Mouse (Mus musculus) CH12.LX (cell line): ENCODE results near the gene Ap1g2. TPM values are rescaled to one million over a fixed set of nuclear protein-coding genes. Genes with fewer than 3 reads are reported as not detected.

Experiments used
- DNase-seq: peaks from one replicate; pipeline ENCODE4 v3.0.0-alpha.2; 2013; ENCODE audit errors: extremely low read depth
- H3K27ac ChIP-seq: 2 replicates; pipeline ENCODE4 v1.5.1; 2012; ENCODE audit warnings: low read depth, mild to moderate bottlenecking, control low read depth, moderate library complexity; ENCODE audit not compliant: insufficient read depth
- H3K27me3 ChIP-seq: replicated peaks from 2 replicates; pipeline ENCODE3; 2012; ENCODE audit warnings: inconsistent platforms
- H3K36me3 ChIP-seq, 2 experiments: replicated peaks in 1 of 2; 2 replicates each; pipeline versions ENCODE3 to v1.6.1; 2012; ENCODE audit warnings: inconsistent platforms in 1 of 2, low read length in 1 of 2, mild to moderate bottlenecking in 1 of 2, mixed read lengths in 1 of 2, moderate library complexity in 1 of 2; ENCODE audit not compliant: control insufficient read depth in 1 of 2, insufficient read depth in 1 of 2
- H3K4me1 ChIP-seq, 2 experiments: 2 replicates each; pipeline ENCODE4 v1.6.1; 2012; ENCODE audit warnings: inconsistent platforms in 1 of 2, moderate library complexity in 1 of 2; ENCODE audit not compliant: insufficient read depth in 2 of 2, control insufficient read depth in 1 of 2
- H3K4me2 ChIP-seq: 2 replicates; pipeline ENCODE4 v1.6.1; 2012; ENCODE audit warnings: low read depth, mild to moderate bottlenecking, control low read depth; ENCODE audit not compliant: poor library complexity, insufficient read depth, severe bottlenecking
- H3K4me3 ChIP-seq, 3 experiments: fragments of 150-350 bp in 1 of 3; sonication (generic) in 1 of 3; replicated peaks in 1 of 3; 2 replicates each; pipeline versions ENCODE3 to v1.5.1; 2011 to 2012; ENCODE audit warnings: low read depth in 2 of 3, low read length in 2 of 3, mild to moderate bottlenecking in 2 of 3, moderate library complexity in 2 of 3, control low read depth in 1 of 3, improper control_type of control experiment in 1 of 3, inconsistent platforms in 1 of 3, mixed read lengths in 1 of 3; ENCODE audit not compliant: poor library complexity in 1 of 3
- H3K79me2 ChIP-seq: replicated peaks from 2 replicates; pipeline ENCODE4 v1.6.1; 2012; ENCODE audit warnings: mild to moderate bottlenecking, moderate library complexity; ENCODE audit not compliant: control insufficient read depth, poor library complexity, insufficient read depth, severe bottlenecking; ENCODE audit errors: extremely low read depth
- H3K9ac ChIP-seq: 2 replicates; pipeline ENCODE4 v1.6.1; 2012; ENCODE audit warnings: low read depth, mild to moderate bottlenecking, control low read depth, moderate library complexity; ENCODE audit not compliant: insufficient read depth
- H3K9me3 ChIP-seq: replicated peaks from 2 replicates; pipeline ENCODE3; 2012; ENCODE audit warnings: low read length, inconsistent platforms, mixed read lengths
- CHD1 ChIP-seq: IDR thresholded peaks from 2 replicates; pipeline ENCODE4 v1.6.1; 2012; ENCODE audit warnings: low read depth, low read length, improper control_type of control experiment, inconsistent platforms
- CHD2 ChIP-seq: IDR thresholded peaks from 2 replicates; pipeline ENCODE4 v1.6.1; 2011; ENCODE audit warnings: low read length, improper control_type of control experiment
- CTCF ChIP-seq, 2 experiments: IDR thresholded peaks in 1 of 2; conservative IDR thresholded peaks in 1 of 2; 2 replicates each; pipeline ENCODE4 v1.5.1; 2011 to 2012; ENCODE audit warnings: low read depth in 2 of 2, low read length in 2 of 2, improper control_type of control experiment in 1 of 2, inconsistent platforms in 1 of 2, mild to moderate bottlenecking in 1 of 2, moderate library complexity in 1 of 2
- E2F4 ChIP-seq: IDR thresholded peaks from 2 replicates; pipeline ENCODE4 v1.6.1; 2011; ENCODE audit warnings: low read depth, low read length, improper control_type of control experiment; ENCODE audit not compliant: insufficient replicate concordance
- ELF1 ChIP-seq: IDR thresholded peaks from 2 replicates; pipeline ENCODE4 v1.6.1; 2014; ENCODE audit warnings: low read depth, mild to moderate bottlenecking, inconsistent platforms, low read length, improper control_type of control experiment
- HCFC1 ChIP-seq: IDR thresholded peaks from 2 replicates; pipeline ENCODE4 v1.6.1; 2012; ENCODE audit warnings: low read depth, mild to moderate bottlenecking, inconsistent platforms, low read length, improper control_type of control experiment
- IRF4 ChIP-seq: IDR thresholded peaks from 2 replicates; pipeline ENCODE4 v1.6.1; 2014; ENCODE audit warnings: low read depth, mild to moderate bottlenecking, inconsistent platforms, low read length, improper control_type of control experiment
- MXI1 ChIP-seq: IDR thresholded peaks from 2 replicates; pipeline ENCODE4 v1.6.1; 2011; ENCODE audit warnings: mild to moderate bottlenecking, low read depth, low read length, improper control_type of control experiment
- MYC ChIP-seq: IDR thresholded peaks from 2 replicates; pipeline ENCODE4 v1.6.1; 2011; ENCODE audit warnings: low read depth, mild to moderate bottlenecking, improper control_type of control experiment, low read length
- NRF1 ChIP-seq: IDR thresholded peaks from 2 replicates; pipeline ENCODE4 v1.6.1; 2014; ENCODE audit warnings: low read depth, mild to moderate bottlenecking, inconsistent platforms, low read length, improper control_type of control experiment, moderate library complexity
- PAX5 ChIP-seq: IDR thresholded peaks from 2 replicates; pipeline ENCODE4 v1.6.1; 2012; ENCODE audit warnings: low read length, inconsistent platforms, mixed read lengths
- POLR2AphosphoS2 ChIP-seq: IDR thresholded peaks from 2 replicates; pipeline ENCODE4 v1.6.1; 2011; ENCODE audit warnings: low read depth, low read length, improper control_type of control experiment
- RAD21 ChIP-seq: IDR thresholded peaks from 2 replicates; pipeline ENCODE4 v1.6.1; 2011; ENCODE audit warnings: low read depth, mild to moderate bottlenecking, low read length, improper control_type of control experiment, moderate library complexity
- SIN3A ChIP-seq: IDR thresholded peaks from 2 replicates; pipeline ENCODE4 v1.6.1; 2012; ENCODE audit warnings: low read length, improper control_type of control experiment, inconsistent platforms
- TBP ChIP-seq: conservative IDR thresholded peaks from 2 replicates; pipeline ENCODE4 v1.6.1; 2011; ENCODE audit warnings: low read depth, low read length, improper control_type of control experiment
- TCF12 ChIP-seq: IDR thresholded peaks from 2 replicates; pipeline ENCODE4 v1.6.1; 2014; ENCODE audit warnings: low read depth, mild to moderate bottlenecking, inconsistent platforms, low read length, improper control_type of control experiment
- USF2 ChIP-seq: conservative IDR thresholded peaks from 2 replicates; pipeline ENCODE4 v1.6.1; 2011; ENCODE audit warnings: low read depth, low read length, improper control_type of control experiment
- ZC3H11A ChIP-seq: IDR thresholded peaks from 2 replicates; pipeline ENCODE4 v1.6.1; 2012; ENCODE audit warnings: low read depth, mild to moderate bottlenecking, inconsistent platforms, low read length, improper control_type of control experiment
- ZKSCAN1 ChIP-seq: IDR thresholded peaks from 2 replicates; pipeline ENCODE4 v1.6.1; 2012; ENCODE audit warnings: low read depth, inconsistent platforms, low read length, improper control_type of control experiment, borderline replicate concordance
- ZMIZ1 ChIP-seq: IDR thresholded peaks from 2 replicates; pipeline ENCODE4 v1.6.1; 2012; ENCODE audit warnings: low read depth, mild to moderate bottlenecking, inconsistent platforms, low read length, improper control_type of control experiment
- ZNF384 ChIP-seq: IDR thresholded peaks from 2 replicates; pipeline ENCODE4 v1.6.1; 2012; ENCODE audit warnings: low read depth, low read length, improper control_type of control experiment, inconsistent platforms
- dilution Hi-C: fragments of 300-500 bp; cut with MboI; formaldehyde crosslinking; loops from 2 replicates; pipeline ENCODE4 v1.14.3; 2020; ENCODE audit warnings: low sequenced_read_pairs; ENCODE audit not compliant: extremely low pct_unique_long_range_greater_than_20kb, extremely low pct_ligation_motif_present
- in situ Hi-C: fragments of 300-500 bp; cut with MboI; formaldehyde crosslinking; loops from 3 replicates; pipeline ENCODE4 v1.14.3; 2019; ENCODE audit warnings: low sequenced_read_pairs, low pct_ligation_motif_present, low pct_unique_long_range_greater_than_20kb, mixed read lengths
- polyA plus RNA-seq: library from polyadenylated mRNA; unstranded; fragments of >175 nt; gene quantifications from 2 replicates; pipeline ENCODE4 v1.2.1, GENCODE M21; 2012; ENCODE audit warnings: low read depth; ENCODE audit not compliant: insufficient read length
- total RNA-seq, 2 experiments: library from RNA; depleted of rRNA; stranded (reverse); fragments of 300-350 nt in 1 of 2; fragments of >200 nt in 1 of 2; gene quantifications; 2 replicates each; pipeline ENCODE4 v1.2.3; 2012 to 2014

Ap1g2 gene
- total and polyA plus RNA-seq, 3 experiments, result 18.3 to 64.8 (median 28.5) TPM

DNA sequence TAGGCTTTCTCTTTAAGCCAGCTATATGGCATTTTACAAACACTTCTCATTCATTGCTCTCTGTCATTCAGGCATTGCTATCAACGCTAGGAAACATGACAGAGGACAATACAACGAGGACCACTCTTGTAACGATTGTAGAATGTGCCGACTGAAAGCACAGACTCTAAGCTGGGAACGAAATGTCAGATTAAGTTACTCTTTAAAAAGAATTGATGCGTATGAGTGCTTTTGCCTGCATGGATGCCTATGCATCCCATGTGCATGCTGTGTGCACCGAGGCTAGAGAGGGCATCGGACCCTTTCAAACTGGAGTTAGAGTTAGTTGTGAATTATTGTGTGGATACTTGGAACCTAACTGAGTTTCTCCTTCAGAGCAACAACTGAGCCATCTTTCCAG lies 29.3 kb upstream of the Ap1g2 start:
- no peaks in the 10 kb centered on the region for H3K9me3 ChIP-seq
- DNase-seq, result no peak
- no peak for TF ChIP-seq MYC
- TF ChIP-seq USF2, result no peak
- no peak for TF ChIP-seq CTCF (conservative IDR thresholded peaks at IDR 0.05 in 1 of 2, IDR thresholded peaks at IDR 0.05 in 1 of 2; ENCODE audit: low read depth in 2 of 2, low read length in 2 of 2)
- TF ChIP-seq RAD21, result no peak
- TF ChIP-seq IRF4, result no peak
- TF ChIP-seq MXI1, result no peak
- TF ChIP-seq ZMIZ1, result no peak
- TF ChIP-seq CHD2, result no peak
- no peak for TF ChIP-seq TBP
- TF ChIP-seq POLR2AphosphoS2, result no peak
- no peak for TF ChIP-seq HCFC1
- no peak for TF ChIP-seq CHD1
- TF ChIP-seq ELF1, result no peak
- no peak for TF ChIP-seq PAX5
- no peak for TF ChIP-seq E2F4

DNA sequence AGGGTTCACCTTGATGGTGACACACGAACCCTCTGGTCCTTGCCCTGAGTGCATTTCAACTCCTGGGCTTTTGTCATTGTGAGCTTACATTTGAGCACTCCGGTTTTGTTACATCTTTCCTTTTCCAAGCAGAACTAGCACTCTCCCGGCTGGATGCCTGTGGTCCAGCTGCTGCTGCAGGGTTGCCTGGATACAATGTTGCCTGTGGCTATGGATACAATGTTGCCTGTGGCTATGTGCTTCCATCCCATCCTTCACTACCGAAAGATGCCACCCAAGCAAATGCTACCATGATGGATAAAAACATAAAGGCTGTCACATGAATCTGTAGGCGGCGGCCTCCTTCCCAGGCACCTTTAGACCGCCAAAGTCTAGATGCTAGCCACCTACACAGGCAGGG lies 20.1 kb upstream of the Ap1g2 start:
- dilution Hi-C loops, result no loop called here
- DNase-seq, result no peak

More for the DNA sequence above, 29.3 kb upstream of the Ap1g2 start:
- Histone ChIP-seq H3K4me3 (no peak overlapping the region), H3K9ac (no peak overlapping the region), H3K4me1 (peaks cover 6 to 17% of the 10 kb centered on the region in 2 experiments), H3K4me2 (no peak overlapping the region), H3K36me3 (no peaks in the 10 kb centered on the region), H3K27ac (no peak overlapping the region), H3K27me3 (no peaks in the 10 kb centered on the region), H3K79me2 (no peaks in the 10 kb centered on the region)
- dilution Hi-C loops, result no loop called here
- in situ Hi-C loops, result no loop called here

More for the DNA sequence above, 20.1 kb upstream of the Ap1g2 start:
- Histone ChIP-seq H3K27ac (no peak overlapping the region), H3K4me3 (no peak overlapping the region), H3K79me2 (no peaks in the 10 kb centered on the region), H3K4me1 (peaks cover 0 to 2% of the 10 kb centered on the region in 2 experiments; a peak in 1 of 4 replicates), H3K9me3 (no peaks in the 10 kb centered on the region), H3K9ac (no peak overlapping the region), H3K36me3 (no peaks in the 10 kb centered on the region), H3K4me2 (no peak overlapping the region), H3K27me3 (no peaks in the 10 kb centered on the region)
- TF ChIP-seq NRF1 (no peak), MYC (no peak), E2F4 (no peak), SIN3A (no peak), TBP (no peak), ZNF384 (no peak), ZC3H11A (no peak), CHD1 (no peak), ZKSCAN1 (no peak), USF2 (no peak), CHD2 (no peak), TCF12 (no peak)
- in situ Hi-C loops, result no loop called here
